Mouse (Mus musculus) megakaryocyte progenitor cell, adult 5-6 weeks (primary cell): ENCODE measurements around the gene Ifngr2. TPM values are rescaled to one million over a fixed set of nuclear protein-coding genes. Genes with fewer than 3 reads are reported as not detected.

Experiments
- ATAC-seq: replicated peaks from 2 replicates; pipeline ENCODE4 v1.8.0; 2016; ENCODE audit warnings: mild to moderate bottlenecking, moderate TSS enrichment, inconsistent platforms; ENCODE audit not compliant: poor library complexity
- total RNA-seq, 2 experiments: library from RNA; stranded (forward) in 1 of 2; stranded (reverse) in 1 of 2; fragments of 157-497, 149-512 nt in 1 of 2; fragments of 200-1000 nt in 1 of 2; gene quantifications; 2 replicates each; pipeline versions ENCODE4 v1.2.3 to v1.2.4; 2015 to 2017

Ifngr2 gene
- total RNA-seq, 2 experiments from 2014 or later: 14.1 to 17.4 TPM

DNA sequence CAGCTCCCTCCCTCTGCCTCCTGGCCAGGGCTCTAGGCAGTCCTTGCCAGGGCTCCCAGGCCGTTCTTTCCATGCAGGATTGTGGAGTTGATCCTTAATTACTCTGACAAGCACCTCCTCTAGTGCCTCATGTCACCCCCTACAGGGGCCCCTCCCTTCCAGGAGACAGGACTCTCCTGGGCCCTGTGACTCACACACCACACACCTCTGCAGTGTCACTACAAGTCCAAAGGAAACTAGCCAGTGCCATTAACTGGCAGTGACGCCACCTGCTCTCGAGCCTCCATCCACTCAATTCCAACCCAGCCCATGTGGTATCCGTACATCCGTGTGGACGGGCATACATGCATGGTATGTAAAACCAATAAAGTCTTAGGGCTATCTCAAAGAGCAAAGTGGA is 12.0 kb upstream of the Ifngr2 start:
- no peak for ATAC-seq

DNA sequence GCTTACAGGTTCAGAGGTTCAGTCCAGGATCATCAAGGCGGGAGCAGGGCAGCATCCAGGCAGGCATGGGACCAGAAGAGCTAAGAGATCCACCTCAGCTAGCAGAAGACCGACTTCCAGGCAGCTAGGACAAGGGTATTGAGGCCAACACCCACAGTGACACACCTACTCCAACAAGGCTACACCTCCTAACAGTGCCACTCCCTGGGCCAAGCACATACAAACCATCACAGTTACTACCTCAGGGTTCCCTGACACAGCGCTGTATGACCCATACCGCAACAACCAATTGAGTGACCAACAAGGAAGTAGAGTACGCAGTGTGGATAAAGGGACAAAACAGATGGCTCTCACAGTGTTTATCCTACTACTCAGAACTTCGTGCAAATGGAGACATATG is 10.5 kb upstream of the Ifngr2 start:
- ATAC-seq: no peak

DNA sequence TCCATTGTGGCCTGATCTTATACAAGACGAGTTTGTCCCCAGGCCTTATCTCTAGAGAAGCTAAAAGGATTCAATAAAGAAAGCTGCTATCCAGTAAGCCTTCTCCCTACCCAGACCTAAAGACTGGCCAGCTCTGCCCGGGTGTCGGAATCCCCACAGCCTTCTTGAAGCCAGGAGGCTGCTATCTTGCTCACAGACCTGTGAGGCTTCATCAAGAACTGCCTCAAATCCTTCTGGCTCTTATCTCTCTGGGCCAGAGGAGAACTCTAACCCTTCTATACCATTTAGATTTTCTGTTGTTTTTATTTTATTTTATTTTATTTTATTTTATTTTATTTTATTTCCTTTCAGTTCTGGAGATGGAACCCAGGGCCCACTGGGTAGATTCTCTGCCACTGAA is 9.8 kb upstream of the Ifngr2 start:
- peak; percentile 63 for ATAC-seq

DNA sequence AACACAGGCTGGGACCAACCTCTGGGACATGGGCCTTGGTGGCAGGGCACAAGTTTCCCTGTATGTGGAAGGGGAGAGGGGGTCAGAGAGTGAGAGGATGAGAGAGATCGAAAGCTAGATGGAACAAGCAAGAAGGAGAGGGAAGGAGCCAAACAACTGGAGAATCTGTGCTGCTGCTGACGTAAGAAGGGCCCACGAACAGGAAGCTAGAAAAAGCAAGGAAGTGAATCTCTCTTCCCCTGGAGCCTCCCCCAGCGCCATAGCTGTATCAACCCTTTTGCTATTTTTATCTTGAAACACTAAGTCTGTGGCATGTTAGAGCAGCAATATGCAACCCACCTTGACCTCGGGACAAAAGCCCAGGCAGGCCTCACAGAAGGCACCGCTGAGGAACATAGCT is 8.8 kb upstream of the Ifngr2 start:
- peak; percentile 32 for ATAC-seq

DNA sequence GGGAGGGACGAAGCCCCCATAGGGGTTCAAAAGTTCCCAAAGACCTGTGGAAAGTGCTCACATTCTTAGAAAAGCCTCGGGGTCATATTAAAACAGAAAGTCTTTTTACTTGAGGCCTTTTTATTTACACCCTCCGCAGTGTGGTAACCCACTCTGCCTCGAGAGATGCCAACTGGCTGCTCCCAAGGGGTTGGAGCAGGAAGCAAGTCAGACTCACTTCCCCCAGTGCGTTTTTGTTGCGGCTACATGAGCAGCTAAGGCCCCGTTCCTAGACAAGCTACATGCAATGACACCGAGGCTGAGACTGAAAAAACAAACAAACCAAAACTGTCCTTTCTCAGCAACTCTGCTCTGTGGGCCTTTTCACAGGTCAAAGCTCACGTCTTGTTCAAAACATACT is 8.4 kb upstream of the Ifngr2 start:
- 0 out of 2 replicates have a peak, but pooled peaks have one; percentile 28 for ATAC-seq

DNA sequence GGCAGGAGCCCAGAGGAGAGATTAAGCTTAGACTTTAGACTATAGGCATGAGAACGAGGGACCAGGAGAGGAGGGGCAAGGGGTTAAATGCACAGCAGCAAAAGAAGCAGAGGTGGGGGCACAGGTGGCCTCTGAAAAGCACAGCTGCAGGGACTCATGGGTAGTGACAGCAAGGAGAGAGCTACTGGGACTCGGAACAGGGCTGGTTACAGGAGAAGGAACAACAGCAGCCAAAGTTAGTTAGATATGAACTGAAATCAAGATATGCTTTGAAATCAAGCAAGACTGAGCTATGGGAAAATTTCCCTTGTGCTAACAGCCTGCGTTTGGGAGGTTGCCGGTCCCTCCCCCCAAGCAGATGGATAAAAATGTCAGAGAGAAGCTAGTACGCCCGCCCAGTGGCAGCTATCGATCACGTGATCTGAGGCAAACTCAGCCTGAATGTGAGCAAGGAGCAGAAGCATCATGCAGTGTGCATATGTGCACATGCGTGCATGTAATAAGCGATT is 5.2 kb upstream of the Ifngr2 start:
- ATAC-seq: no peak; the same call in 1 of the 2 replicates

DNA sequence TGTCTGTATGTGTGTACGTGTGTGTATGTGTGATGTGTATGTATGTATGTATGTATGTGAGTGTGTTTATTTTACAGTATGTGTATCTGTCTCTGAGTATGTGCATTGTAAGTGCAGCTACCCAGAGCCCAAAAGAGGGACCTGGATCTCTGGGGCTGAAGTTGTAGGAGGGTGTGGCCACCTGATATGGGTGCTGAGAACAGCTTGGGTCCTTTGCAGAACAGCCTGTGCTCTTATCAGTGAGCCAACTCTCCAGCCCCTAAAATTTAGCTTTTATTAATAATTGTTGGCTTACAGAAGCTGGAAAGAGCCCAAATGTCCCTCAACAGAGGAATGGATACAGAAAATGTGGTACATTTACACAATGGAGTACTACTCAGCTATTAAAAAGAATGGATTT is 3.3 kb upstream of the Ifngr2 start:
- ATAC-seq: no peak

DNA sequence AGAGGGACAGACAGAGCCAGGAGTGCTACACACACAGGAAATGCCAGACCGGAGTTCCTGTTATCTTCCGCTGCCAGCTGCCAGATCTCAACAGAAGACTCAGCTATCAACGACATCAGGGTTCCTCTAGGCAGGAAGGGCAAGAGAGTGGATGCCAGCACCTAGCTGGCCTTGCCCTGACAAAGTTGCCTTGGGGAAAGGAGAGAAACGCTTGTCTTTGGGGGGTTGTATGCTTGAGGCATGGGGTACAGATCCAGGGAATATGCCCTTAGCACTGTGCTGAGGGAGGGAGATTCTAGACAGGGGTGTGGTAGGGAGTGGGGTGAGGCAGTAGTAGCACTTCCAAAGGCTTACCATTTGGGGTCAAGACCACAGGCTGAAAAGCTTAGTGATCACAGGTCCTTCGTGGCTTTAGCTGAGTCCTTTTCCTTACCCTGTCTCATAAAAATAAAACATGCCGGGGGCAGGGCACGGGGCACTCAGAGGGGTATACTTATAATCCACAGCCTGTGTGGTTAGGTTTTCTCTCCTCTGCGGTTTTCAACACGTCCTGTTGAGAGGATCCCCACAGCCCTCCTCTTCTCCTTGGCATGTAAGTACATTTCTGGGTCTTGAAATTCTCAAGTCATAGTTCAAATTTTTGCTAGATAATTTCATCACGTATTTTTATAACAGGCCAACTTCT is 1.1 kb upstream of the Ifngr2 start:
- peak; percentile 71 for ATAC-seq

DNA sequence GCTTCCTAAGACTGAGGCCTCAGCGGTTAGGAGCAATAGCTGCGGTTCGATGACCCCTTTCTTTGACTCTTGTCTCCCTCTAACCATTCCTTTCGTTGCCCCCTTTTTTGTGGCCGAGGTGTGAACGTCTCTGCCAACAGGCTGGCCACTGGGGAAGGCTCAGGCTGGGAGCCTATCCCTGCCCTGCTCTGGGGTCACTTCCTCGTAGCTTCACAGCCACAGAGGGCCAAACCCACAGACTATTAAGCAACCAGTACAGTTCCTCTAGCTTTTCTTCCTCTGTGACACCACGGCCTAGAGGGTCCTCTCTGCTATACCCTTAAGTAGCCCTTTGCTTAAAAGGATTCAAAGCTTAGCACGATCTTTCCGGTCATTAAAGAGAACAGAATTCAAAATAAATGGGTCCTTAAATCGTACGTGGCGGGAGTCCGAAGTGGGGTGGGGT is 459 bp upstream of the Ifngr2 start:
- ATAC-seq: peak; percentile 56

DNA sequence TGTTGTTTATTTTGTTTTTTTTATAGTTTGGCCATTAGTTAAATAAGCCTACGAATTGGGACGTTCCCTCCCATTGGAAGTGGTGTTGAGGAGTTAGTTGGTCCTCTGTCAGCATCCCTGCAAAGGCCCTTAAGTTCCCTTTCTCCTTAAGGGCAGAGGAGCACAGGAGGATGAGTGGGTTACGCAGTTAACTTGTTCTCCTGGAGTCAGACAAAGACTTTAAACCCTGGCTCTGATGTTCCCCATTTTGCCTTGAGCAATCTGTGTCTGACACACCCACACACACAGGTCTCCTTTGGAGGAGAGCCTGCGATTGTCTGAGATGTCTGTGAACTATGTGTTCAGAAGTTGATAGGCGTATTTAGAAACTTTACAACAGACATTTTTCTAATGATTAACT is 1.1 kb downstream of the Ifngr2 start:
- ATAC-seq: peak; percentile 26

DNA sequence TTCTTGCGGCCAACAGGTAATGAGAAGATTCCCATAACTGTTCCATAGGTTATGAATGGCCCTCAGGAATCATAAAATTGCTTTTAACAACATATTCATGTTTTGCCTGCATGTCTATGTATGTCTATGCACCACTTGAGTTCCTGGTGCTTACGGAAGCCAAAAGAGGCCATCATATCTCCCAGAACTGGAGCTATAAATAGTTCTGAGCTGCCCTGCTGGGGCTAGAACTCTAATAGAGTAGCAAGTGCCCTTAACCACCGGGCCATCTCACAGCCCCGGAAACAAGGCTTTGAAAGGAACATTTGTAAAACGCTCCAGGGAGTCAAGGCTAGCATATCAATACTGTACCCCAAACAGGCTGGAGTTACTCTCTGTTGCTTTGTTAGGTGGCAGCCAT is 1.7 kb downstream of the Ifngr2 start:
- no peak for ATAC-seq

DNA sequence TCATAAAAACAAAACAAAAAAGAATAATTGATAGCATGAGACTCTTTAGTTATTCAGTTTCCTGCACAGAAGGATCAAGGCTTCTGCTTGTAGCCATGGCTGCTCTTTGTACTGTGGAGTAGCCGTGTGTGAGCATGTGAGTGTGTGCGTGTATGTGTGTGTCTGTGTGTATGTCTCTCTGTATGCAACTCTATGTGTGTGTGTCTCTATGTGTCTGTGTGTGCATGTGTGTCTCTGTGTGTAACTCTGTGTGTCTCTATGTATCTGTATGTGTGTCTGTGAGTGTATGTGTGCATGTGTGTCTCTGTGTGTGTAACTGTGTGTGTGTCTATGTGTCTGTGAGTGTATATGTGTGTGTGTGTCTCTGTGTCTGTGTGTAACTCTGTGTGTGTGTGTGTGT is 2.1 kb downstream of the Ifngr2 start:
- ATAC-seq: no peak

DNA sequence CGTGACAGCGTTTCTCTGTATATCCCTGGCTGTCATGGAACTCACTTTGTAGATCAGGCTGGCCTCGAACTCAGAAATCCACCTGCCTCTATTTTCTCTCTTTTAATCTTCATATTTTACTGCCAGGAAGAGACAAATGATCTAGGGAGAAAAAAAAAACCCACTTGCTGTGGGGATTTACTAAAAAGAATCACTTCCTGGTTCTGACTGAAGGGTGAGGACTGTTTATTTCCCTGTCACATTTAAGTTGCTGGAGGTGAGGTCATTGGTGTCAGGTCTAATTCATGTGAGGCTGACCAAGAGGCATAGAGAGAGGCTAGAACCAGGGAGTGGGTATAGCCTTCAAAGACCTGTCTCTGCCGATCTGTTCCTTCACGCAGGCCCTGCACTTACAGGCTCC is 2.7 kb downstream of the Ifngr2 start:
- ATAC-seq: no peak

DNA sequence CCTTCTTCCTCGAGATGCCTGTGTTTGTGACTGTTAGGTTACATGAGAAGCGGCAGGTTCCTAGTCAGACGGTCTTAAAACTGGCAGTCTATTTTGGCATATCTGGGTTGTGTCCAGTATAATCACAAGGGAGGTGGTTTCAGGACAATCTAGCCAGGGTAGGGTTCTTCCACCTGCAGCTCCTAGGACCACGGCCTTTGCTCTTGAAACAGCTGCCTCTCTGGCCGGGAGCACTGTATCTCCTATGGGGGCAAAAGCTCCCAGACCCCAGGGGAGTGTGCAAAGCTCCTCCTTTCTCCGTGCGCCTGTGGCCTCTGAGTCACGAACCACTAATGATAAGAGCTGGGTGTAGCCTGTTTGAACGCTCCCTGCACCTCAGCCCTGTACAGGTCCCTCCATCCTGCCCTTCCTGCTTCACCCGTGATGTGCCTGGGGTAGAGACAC is 4.2 kb downstream of the Ifngr2 start:
- peak; percentile 45 for ATAC-seq

DNA sequence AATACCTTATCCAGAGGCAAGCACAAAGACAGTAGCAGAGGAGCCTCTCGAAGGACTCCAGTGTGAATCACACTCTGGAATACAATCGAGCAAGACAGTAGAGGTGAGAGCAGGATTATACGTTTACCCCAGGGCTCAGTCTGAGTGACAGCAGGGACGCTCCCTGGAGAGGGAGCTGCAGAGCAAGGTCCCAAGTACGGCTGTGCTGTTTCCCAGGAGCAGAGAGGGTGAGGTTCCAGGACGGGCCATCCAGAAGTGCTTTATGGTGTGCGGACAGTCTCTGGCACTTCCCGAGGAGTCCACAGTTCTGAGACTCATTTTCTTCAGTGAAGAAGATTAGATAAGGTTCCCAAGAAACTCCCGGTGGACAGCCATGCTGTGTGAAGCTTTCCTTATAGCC is 5.2 kb downstream of the Ifngr2 start:
- no peak for ATAC-seq

DNA sequence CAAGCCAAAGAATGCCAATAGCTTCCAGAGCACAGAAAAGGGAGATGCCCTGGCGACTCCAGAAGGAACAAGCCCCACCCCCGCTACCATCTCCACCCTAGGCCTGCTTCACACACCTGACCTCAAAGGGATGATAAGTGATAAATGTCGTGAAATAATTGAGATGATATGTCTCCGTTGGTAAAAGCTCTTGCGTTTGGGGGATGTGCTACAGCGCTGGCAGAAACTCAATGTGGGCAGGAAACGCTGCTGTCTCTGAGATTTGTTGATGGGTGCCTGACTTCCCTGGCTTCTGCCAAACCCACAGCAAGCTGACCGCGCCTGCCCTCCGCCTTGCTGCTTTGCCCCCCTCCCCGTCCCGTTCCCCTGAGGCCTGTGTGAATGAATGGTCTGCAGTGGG is 6.8 kb downstream of the Ifngr2 start:
- ATAC-seq: peak; percentile 59

DNA sequence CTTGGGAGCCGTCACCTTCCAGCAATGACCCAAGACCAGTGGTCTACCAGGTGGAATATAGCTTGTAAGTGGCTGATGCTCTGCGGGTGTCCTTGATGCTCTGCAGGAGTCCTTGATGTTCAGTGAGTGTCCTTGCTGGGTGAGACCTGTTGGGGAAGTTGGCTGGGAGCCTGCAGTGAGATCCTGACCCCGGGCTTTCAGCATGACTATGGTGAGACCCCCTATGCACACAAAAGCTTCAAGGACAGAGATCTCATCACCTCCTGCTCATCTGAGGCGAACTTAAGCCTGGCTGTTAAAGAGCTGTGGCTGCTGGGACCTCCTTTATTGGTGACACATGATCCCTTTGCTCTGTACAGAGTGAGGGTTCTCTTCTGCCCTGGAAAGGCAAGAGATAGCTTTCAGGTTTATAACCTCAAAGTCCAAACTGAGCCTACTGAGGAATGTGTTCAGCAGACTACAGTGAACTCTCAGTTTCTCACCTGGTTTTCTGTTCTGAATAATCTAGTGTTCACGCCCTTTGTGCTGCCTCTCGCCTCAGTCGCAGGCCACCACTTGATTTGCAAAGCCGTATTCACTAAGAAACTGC is 8.2 kb downstream of the Ifngr2 start:
- ATAC-seq: no peak

DNA sequence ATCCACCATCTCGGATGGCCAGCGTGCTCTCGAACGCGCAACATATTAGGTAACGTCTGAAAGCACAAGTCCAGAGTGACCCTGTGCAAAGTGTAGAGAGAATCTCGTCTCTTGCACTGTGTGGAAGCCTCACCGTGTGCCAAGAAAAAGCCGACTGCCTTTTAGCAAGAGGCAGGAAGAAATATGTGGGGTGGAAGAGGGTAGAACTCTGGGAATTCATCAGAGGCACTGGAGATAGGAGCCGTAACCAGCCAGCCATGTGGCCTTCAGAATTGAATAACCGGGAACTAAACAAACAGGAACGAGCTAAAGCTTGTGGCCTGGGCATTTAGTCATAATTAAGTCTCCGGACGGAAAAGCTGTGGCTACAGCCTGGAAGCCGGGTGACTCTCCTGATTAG is 9.8 kb downstream of the Ifngr2 start:
- no peak for ATAC-seq

DNA sequence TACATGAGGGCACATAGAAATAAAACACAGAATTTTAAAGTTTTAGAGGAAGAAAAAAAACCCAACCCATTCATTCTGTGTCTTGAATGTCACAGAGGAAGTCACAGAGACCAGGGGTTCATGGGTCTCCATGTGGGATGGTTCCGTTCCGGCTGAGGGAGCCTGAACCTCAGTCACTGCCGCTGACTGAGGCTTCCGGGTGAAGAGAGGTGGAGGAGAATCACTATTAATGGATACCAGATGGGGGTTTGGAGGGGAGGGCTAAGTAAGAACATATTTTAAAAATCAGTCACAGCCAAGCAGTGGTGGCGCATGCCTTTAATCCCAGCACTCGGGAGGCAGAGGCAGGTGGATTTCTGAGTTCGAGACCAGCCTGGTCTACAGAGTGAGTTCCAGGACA is 10.3 kb downstream of the Ifngr2 start:
- no peak for ATAC-seq

DNA sequence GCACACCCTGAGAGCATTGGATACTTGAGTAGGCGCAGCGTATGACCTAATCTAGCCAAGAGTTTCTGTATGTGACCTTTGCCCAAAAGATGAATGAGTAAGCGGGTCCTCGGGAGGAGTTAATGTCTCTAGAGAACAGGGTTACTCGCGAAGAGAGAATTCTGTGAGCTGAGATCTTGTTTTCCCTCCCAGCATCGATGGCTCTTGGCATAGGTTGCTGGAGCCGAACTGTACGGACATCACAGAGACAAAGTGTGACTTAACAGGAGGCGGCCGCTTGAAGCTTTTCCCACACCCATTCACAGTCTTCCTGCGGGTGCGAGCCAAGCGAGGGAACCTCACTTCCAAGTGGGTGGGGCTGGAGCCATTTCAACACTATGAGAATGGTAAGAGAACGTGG is 10.8 kb downstream of the Ifngr2 start:
- no peak for ATAC-seq

DNA sequence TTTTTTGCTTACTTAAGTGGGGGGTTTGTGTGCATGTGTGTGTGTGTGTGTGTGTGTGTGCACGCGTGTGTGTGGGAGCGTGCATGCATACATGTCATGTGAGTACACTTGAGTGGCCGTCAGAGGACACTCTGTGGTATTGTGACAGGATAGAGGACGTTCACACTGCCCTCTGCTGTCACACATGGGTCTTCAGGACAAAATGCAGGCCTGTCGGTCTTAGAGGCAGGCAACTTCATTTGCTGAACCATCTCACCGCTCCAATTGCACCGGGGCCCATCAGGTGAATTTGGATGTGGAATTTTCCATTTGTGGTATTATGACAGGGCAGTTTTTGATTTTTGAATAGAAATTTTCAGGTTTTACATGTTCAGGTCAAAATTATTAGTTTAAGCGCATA is 14.2 kb downstream of the Ifngr2 start:
- ATAC-seq: peak; percentile 70
